Mouse (Mus musculus): ENCODE measurements around the gene Srcin1. TPM values are rescaled to one million over a fixed set of nuclear protein-coding genes. Genes with fewer than 3 reads are reported as not detected.

Gene Srcin1
- polyA plus RNA-seq, 1 experiment from 2014 or later: 9.6 TPM

DNA sequence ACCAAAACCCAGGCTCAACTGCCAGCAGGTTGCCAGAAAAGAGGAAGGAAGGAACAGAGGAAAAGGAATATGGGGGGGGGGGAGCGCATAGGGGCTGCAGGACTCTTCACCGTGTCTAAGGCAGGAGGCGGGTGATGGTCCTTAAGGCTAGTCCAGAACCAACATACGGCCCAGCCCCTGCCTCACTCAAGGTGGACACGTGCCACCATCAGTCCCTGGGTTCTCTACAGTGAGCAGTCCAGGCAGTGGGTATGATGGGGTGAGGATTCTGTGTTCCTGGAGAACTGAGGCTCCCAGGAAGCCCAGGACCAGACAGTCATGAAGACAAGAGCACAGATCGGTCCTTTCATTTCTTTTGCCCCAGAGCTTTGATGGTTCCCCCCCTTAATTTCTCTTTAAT is 45.9 kb downstream of the Srcin1 start:
- Histone ChIP-seq H3K4me1 (ENCODE audit: control insufficient read depth, insufficient read depth, low read length) (peaks cover 11% of the 10 kb centered on the region; the same call in 1 of the 2 replicates), H3K9ac (replicated peaks; ENCODE audit: low read length) (no peak overlapping the region), H3K9me3 (ENCODE audit: control insufficient read depth, low read length) (no peaks in the 10 kb centered on the region), H3K36me3 (ENCODE audit: control insufficient read depth, insufficient read depth, low read length) (peaks cover 70% of the 10 kb centered on the region), H3K4me2 (ENCODE audit: low read length) (no peak overlapping the region), H3K4me3 (replicated peaks; ENCODE audit: low read depth, low read length) (no peak overlapping the region), H3K27ac (replicated peaks; ENCODE audit: low read depth, low read length) (no peak overlapping the region), H3K27me3 (ENCODE audit: control insufficient read depth, insufficient read depth, low read length) (peaks cover 28% of the 10 kb centered on the region)
- DNase-seq (no peak), ATAC-seq (ENCODE audit: low FRiP score, low TSS enrichment) (no peak)
- WGBS: 91% methylated on average over 6 of the region's 6 CpGs

DNA sequence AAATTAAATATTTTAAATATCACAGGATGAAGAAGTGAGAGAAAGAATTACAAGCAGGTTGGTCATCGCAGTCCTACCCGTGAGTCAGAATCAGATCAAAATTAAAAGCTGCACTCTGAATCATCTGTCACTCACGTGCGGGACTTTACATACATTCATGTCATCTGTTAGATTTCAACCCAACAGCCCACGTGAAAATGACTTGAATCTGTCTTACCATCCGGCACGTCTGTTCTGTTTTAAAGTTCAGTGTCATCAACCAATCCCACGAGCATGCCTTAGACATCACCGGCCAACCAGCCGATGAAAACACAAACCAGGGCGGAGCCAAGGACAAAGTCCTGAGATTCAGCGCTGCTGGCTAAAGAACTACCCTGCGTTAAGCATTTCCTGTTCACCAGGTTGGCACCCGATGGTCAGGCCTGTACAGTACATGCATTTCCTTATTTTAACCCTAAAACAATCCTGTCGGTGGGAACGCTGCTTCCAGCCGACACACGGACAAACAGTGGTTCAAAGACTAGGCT is 47.6 kb downstream of the Srcin1 start:
- Histone ChIP-seq H3K9me3 (ENCODE audit: control insufficient read depth, low read length) (no peaks in the 10 kb centered on the region), H3K4me1 (ENCODE audit: control insufficient read depth, insufficient read depth, low read length) (peaks cover 19% of the 10 kb centered on the region; the same call in 1 of the 2 replicates), H3K4me2 (ENCODE audit: low read length) (no peak overlapping the region), H3K27me3 (ENCODE audit: control insufficient read depth, insufficient read depth, low read length) (peaks cover 10% of the 10 kb centered on the region), H3K4me3 (replicated peaks; ENCODE audit: low read depth, low read length) (no peak overlapping the region), H3K9ac (replicated peaks; ENCODE audit: low read length) (no peak overlapping the region), H3K36me3 (ENCODE audit: control insufficient read depth, insufficient read depth, low read length) (peaks cover 72% of the 10 kb centered on the region), H3K27ac (replicated peaks; ENCODE audit: low read depth, low read length) (no peak overlapping the region)
- ATAC-seq (ENCODE audit: low FRiP score, low TSS enrichment) (no peak), DNase-seq (no peak)
- 83% methylated on average over 18 of the region's 18 CpGs for WGBS

DNA sequence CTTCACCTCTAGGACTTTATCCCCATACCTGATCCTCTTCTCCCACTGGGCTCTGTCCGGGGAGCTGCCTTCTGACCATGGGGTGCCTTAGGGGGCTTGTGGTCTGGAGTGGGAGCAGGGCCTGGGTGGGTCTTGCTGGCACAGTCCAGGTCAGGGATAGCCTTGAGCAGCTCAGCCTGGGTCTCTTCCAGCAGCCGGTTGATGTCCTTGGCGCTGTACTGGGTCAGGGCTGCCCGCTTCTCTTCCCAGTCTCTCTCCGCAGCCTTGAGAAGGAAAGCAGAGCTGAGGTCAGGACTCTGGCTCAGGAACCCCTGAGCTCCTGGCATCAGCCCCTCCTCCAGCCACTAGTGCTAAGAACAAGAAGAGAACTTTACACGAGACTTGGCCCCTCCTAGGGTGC is 50.7 kb downstream of the Srcin1 start:
- no peak for DNase-seq
- Histone ChIP-seq H3K4me2 (ENCODE audit: low read length) (no peak overlapping the region), H3K27me3 (ENCODE audit: control insufficient read depth, insufficient read depth, low read length) (no peaks in the 10 kb centered on the region), H3K9me3 (ENCODE audit: control insufficient read depth, low read length) (no peaks in the 10 kb centered on the region), H3K36me3 (ENCODE audit: control insufficient read depth, insufficient read depth, low read length) (peaks cover 85% of the 10 kb centered on the region), H3K4me1 (ENCODE audit: control insufficient read depth, insufficient read depth, low read length) (peaks cover 11% of the 10 kb centered on the region; the same call in 1 of the 2 replicates), H3K4me3 (replicated peaks; ENCODE audit: low read depth, low read length) (no peak overlapping the region), H3K9ac (replicated peaks; ENCODE audit: low read length) (no peak overlapping the region), H3K27ac (replicated peaks; ENCODE audit: low read depth, low read length) (no peak overlapping the region)
- WGBS: 90% methylated on average over 6 of the region's 6 CpGs
- ATAC-seq (ENCODE audit: low FRiP score, low TSS enrichment): no peak

DNA sequence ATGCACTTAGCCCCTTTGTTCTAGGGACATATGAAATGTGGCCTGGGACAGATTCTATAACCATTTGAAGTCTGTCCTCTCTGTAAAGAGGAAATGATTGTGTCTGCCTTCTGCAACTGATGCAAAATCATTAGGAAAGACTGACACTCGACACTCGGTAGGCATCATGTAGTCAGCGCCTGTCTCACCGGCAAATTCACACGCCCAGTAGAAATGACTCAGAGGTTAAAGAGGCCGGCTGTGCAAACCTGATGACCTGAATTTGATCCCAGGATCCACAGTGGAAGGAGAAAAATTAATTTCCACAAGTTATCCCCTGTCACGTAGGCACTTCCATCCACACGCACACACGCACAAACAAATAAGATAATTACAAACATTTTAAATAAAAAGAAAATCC is 51.7 kb downstream of the Srcin1 start:
- DNase-seq (no peak), ATAC-seq (ENCODE audit: low FRiP score, low TSS enrichment) (no peak)
- no peaks in the 10 kb centered on the region for H3K9me3 ChIP-seq (ENCODE audit: control insufficient read depth, low read length)
- H3K4me1 ChIP-seq (ENCODE audit: control insufficient read depth, insufficient read depth, low read length): peaks cover 11% of the 10 kb centered on the region; the same call in 1 of the 2 replicates
- 0 out of 2 replicates have a peak overlapping the region, but pooled peaks have one; percentile 6 for H3K9ac ChIP-seq (replicated peaks; ENCODE audit: low read length)
- H3K4me3 ChIP-seq (replicated peaks; ENCODE audit: low read depth, low read length): no peak overlapping the region
- no peaks in the 10 kb centered on the region for H3K27me3 ChIP-seq (ENCODE audit: control insufficient read depth, insufficient read depth, low read length)
- H3K4me2 ChIP-seq (ENCODE audit: low read length): no peak overlapping the region
- H3K27ac ChIP-seq (replicated peaks; ENCODE audit: low read depth, low read length): peak overlapping the region; percentile 72
- peaks cover 84% of the 10 kb centered on the region for H3K36me3 ChIP-seq (ENCODE audit: control insufficient read depth, insufficient read depth, low read length)
- WGBS: 65% methylated on average over 9 of the region's 9 CpGs

DNA sequence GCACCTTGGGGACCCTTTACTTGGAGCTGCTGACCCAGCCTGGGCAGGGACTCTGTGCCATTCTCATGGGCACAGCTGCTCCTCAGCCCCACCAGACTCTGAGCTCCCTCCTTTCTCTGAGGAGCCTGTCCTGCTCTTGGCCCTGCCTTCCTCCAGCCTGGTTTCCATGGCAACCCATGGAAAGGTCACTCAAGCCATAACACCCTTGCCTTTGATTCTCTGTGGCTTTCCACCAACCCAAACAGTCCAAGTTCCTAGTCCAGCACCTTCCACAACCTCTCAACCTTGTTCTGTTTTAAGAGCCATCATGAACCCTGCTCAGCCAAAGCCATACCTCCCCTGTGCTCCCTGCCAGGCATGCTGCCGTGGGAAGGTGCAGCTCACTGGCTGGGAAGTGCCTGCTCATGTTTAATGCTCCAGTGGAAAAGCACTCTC is 52.1 kb downstream of the Srcin1 start:
- no peak for ATAC-seq (ENCODE audit: low FRiP score, low TSS enrichment)
- H3K36me3 ChIP-seq (ENCODE audit: control insufficient read depth, insufficient read depth, low read length): peaks cover 88% of the 10 kb centered on the region
- DNase-seq: peak; percentile 64

DNA sequence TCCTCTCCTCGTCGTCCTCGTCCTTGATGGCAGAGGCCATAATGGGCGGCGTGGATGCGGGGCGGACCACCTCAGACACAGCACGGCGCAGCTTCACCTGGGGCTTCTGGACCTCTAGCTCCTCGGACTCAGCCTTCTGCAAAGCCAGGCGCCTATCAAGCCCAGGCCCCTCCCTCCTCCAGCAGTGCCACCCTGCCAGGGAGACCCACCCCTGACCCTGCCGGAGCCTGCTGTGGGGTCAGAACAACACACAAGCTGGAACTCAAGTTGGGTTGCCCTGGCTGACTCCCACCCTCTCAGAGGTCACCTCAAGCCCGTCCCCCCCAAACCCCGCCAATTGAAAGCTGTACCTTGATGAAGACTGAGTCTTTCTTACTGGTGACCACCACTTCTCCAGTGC is 52.9 kb downstream of the Srcin1 start:
- Histone ChIP-seq H3K9ac (replicated peaks; ENCODE audit: low read length) (no peak overlapping the region), H3K4me2 (ENCODE audit: low read length) (no peak overlapping the region), H3K27me3 (ENCODE audit: control insufficient read depth, insufficient read depth, low read length) (no peaks in the 10 kb centered on the region), H3K4me3 (replicated peaks; ENCODE audit: low read depth, low read length) (no peak overlapping the region), H3K27ac (replicated peaks; ENCODE audit: low read depth, low read length) (peak overlapping the region; percentile 72), H3K36me3 (ENCODE audit: control insufficient read depth, insufficient read depth, low read length) (peaks cover 88% of the 10 kb centered on the region), H3K4me1 (ENCODE audit: control insufficient read depth, insufficient read depth, low read length) (peaks cover 11% of the 10 kb centered on the region; the same call in 1 of the 2 replicates), H3K9me3 (ENCODE audit: control insufficient read depth, low read length) (no peaks in the 10 kb centered on the region)
- ATAC-seq (ENCODE audit: low FRiP score, low TSS enrichment) (no peak; the same call in 1 of the 2 replicates), DNase-seq (no peak)
- 83% methylated on average over 14 of the region's 14 CpGs for WGBS

More for the DNA sequence above, 52.1 kb downstream of the Srcin1 start:
- Histone ChIP-seq H3K9me3 (ENCODE audit: control insufficient read depth, low read length) (no peaks in the 10 kb centered on the region), H3K4me2 (ENCODE audit: low read length) (no peak overlapping the region), H3K4me1 (ENCODE audit: control insufficient read depth, insufficient read depth, low read length) (peaks cover 11% of the 10 kb centered on the region; the same call in 1 of the 2 replicates), H3K4me3 (replicated peaks; ENCODE audit: low read depth, low read length) (no peak overlapping the region), H3K27me3 (ENCODE audit: control insufficient read depth, insufficient read depth, low read length) (no peaks in the 10 kb centered on the region), H3K9ac (replicated peaks; ENCODE audit: low read length) (0 out of 2 replicates have a peak overlapping the region, but pooled peaks have one; percentile 20), H3K27ac (replicated peaks; ENCODE audit: low read depth, low read length) (peak overlapping the region; percentile 72)
- WGBS: 6% methylated on average over 1 of the region's 1 CpGs

DNA sequence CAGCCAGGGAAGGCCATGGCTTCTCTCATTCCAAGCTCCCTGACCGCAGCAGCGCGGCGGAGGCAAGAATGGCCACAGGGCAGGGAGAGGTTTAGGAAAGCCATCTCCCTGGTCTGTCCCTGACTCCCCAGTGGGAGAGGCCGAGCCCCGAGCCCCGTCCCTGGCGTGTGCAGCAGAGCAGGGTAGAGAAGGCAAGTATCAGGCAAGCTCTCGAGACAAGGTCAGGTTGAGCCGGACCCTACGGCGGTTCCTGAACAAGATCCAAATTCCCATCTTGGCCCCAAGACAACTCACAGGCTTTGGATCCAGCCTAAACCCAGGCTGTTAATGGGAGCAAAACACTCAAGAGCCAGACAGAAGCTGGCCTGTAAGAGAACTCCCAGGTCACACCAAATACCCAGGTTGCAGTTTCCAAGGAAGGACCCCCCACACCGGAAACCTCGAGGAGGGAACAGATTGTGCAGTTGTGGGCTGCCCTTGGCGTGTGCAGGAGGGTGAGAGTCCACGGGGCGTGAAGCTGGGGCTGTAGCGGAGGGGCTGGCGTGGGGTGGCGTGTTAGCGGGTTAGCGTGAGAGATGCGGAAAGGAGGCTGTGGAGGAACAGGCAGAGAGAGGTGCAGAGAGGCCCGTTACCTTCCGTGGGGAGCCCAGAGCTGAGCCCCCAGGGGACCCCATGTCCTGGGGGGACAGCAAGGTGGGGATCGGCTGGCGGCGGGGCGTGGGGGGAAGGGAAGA is 54.1 kb downstream of the Srcin1 start:
- no peak overlapping the region for H3K4me3 ChIP-seq (replicated peaks; ENCODE audit: low read depth, low read length)
- peaks cover 94% of the 10 kb centered on the region for H3K36me3 ChIP-seq (ENCODE audit: control insufficient read depth, insufficient read depth, low read length)
- no peak overlapping the region for H3K9ac ChIP-seq (replicated peaks; ENCODE audit: low read length)
- H3K4me2 ChIP-seq (ENCODE audit: low read length): no peak overlapping the region
- no peaks in the 10 kb centered on the region for H3K27me3 ChIP-seq (ENCODE audit: control insufficient read depth, insufficient read depth, low read length)
- no peak for DNase-seq
- 82% methylated on average over 29 of the region's 29 CpGs for WGBS
- H3K4me1 ChIP-seq (ENCODE audit: control insufficient read depth, insufficient read depth, low read length): peaks cover 11% of the 10 kb centered on the region; the same call in 1 of the 2 replicates
- ATAC-seq (ENCODE audit: low FRiP score, low TSS enrichment): no peak
- no peaks in the 10 kb centered on the region for H3K9me3 ChIP-seq (ENCODE audit: control insufficient read depth, low read length)
- H3K27ac ChIP-seq (replicated peaks; ENCODE audit: low read depth, low read length): no peak overlapping the region

DNA sequence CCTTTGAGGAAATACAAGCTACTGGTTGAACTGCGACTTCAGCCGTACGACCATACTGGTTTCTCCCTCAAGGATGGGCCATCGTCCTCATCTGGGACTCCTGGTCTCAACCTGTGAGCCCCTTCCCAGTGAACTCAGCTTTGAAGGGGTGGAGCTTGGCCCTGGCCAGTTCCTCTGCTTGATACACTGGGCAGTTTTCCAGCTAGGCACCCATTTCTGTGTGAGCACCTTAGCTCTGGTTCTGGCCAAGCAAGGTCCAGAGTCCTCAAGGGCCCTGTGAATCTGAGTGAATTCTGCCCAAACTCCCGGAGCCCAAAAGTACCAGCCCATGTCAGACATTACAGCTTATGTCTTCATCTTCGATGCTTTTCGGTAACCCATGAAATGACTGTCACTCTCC is 55.4 kb downstream of the Srcin1 start:
- peaks cover 94% of the 10 kb centered on the region for H3K36me3 ChIP-seq (ENCODE audit: control insufficient read depth, insufficient read depth, low read length)
- no peaks in the 10 kb centered on the region for H3K27me3 ChIP-seq (ENCODE audit: control insufficient read depth, insufficient read depth, low read length)
- ATAC-seq (ENCODE audit: low FRiP score, low TSS enrichment) (no peak), DNase-seq (no peak)
- 92% methylated on average over 7 of the region's 7 CpGs for WGBS
- peaks cover 11% of the 10 kb centered on the region; the same call in 1 of the 2 replicates for H3K4me1 ChIP-seq (ENCODE audit: control insufficient read depth, insufficient read depth, low read length)
- no peak overlapping the region for H3K9ac ChIP-seq (replicated peaks; ENCODE audit: low read length)
- no peaks in the 10 kb centered on the region for H3K9me3 ChIP-seq (ENCODE audit: control insufficient read depth, low read length)
- no peak overlapping the region for H3K27ac ChIP-seq (replicated peaks; ENCODE audit: low read depth, low read length)
- H3K4me2 ChIP-seq (ENCODE audit: low read length): no peak overlapping the region
- H3K4me3 ChIP-seq (replicated peaks; ENCODE audit: low read depth, low read length): no peak overlapping the region

DNA sequence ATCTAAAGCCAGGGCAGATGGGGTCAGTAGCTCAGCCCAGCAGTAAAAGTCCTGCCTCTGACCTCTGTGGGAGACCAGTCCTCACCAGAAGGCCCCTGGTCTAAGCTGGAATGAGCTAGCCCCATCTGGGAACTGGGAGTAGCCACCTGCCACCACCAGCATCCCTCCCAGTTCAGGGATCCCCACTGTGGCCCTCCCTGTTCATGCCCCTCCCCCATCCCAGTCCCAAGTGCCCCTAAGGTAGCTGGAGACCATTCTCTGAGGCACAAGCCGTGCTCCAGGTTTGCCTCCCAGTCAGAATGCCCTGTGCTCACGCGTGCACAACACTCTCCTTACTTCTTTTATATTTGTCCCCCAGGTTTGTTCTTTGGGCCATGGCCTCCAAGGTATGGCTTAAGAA is 62.9 kb downstream of the Srcin1 start:
- no peak overlapping the region for H3K4me3 ChIP-seq (replicated peaks; ENCODE audit: low read depth, low read length)
- H3K27ac ChIP-seq (replicated peaks; ENCODE audit: low read depth, low read length): no peak overlapping the region
- no peak overlapping the region for H3K4me2 ChIP-seq (ENCODE audit: low read length)
- WGBS: 72% methylated on average over 3 of the region's 3 CpGs
- H3K4me1 ChIP-seq (ENCODE audit: control insufficient read depth, insufficient read depth, low read length): peaks cover 7% of the 10 kb centered on the region; the same call in 1 of the 2 replicates
- ATAC-seq (ENCODE audit: low FRiP score, low TSS enrichment) (no peak), DNase-seq (no peak)
- H3K9ac ChIP-seq (replicated peaks; ENCODE audit: low read length): no peak overlapping the region
- no peaks in the 10 kb centered on the region for H3K9me3 ChIP-seq (ENCODE audit: control insufficient read depth, low read length)
- no peaks in the 10 kb centered on the region for H3K27me3 ChIP-seq (ENCODE audit: control insufficient read depth, insufficient read depth, low read length)
- peaks cover 42% of the 10 kb centered on the region for H3K36me3 ChIP-seq (ENCODE audit: control insufficient read depth, insufficient read depth, low read length)

Data from midbrain, embryonic 14.5 days (tissue).